Mouse (Mus musculus) kidney, postnatal 0 days (tissue): Measurements from ENCODE around the gene Ces2c. TPM values are rescaled to one million over a fixed set of nuclear protein-coding genes. Genes with fewer than 3 reads are reported as not detected.
A peak's percentile ranks its signal among the peaks of the same experiment; 100 is the strongest.

Experiments
- ATAC-seq: fragments of 200-750 bp; cut with Nextera tagmentation; replicated peaks from 2 replicates; pipeline ENCODE4 v1.8.0; 2017; ENCODE audit warnings: low read depth, moderate number of reproducible peaks, moderate TSS enrichment, moderate library complexity; ENCODE audit not compliant: low FRiP score
- DNase-seq: peaks from one replicate; pipeline ENCODE4 v3.0.0-alpha.2; 2016; ENCODE audit warnings: low spot score
- H3K27ac ChIP-seq: fragments of 300-500 bp; sonication (generic); 2 replicates; pipeline ENCODE4 v1.5.1; 2014; ENCODE audit warnings: mild to moderate bottlenecking
- H3K27me3 ChIP-seq: fragments of 300-500 bp; sonication (generic); 2 replicates; pipeline ENCODE4 v1.6.1; 2014; ENCODE audit warnings: low read length, mixed read lengths; ENCODE audit not compliant: insufficient read depth
- H3K36me3 ChIP-seq: fragments of 300-500 bp; sonication (generic); 2 replicates; pipeline ENCODE4 v1.6.1; 2014; ENCODE audit warnings: low read length, mixed read lengths; ENCODE audit not compliant: insufficient read depth
- H3K4me1 ChIP-seq: fragments of 300-500 bp; sonication (generic); replicated peaks from 2 replicates; pipeline ENCODE4 v1.6.1; 2014; ENCODE audit warnings: antibody characterized with exemption, low read length, mixed read lengths; ENCODE audit not compliant: insufficient read depth
- H3K4me2 ChIP-seq: fragments of 300-500 bp; sonication (generic); 2 replicates; pipeline ENCODE4 v1.6.1; 2014; ENCODE audit warnings: mild to moderate bottlenecking, low read length, moderate library complexity, mixed read lengths
- H3K4me3 ChIP-seq: fragments of 300-500 bp; sonication (generic); replicated peaks from 2 replicates; pipeline ENCODE4 v1.5.1; 2014; ENCODE audit warnings: low read depth, low read length
- H3K9ac ChIP-seq: fragments of 300-500 bp; sonication (generic); 2 replicates; pipeline ENCODE4 v1.6.1; 2014; ENCODE audit warnings: low read depth, low read length
- H3K9me3 ChIP-seq: fragments of 300-500 bp; sonication (generic); replicated peaks from 2 replicates; pipeline ENCODE4 v1.6.1; 2016; ENCODE audit warnings: low read length, inconsistent platforms, mixed read lengths
- CTCF ChIP-seq: IDR thresholded peaks from 2 replicates; pipeline ENCODE4 v1.5.1; 2016; ENCODE audit warnings: antibody characterized with exemption, low read depth, mild to moderate bottlenecking, moderate library complexity
- WGBS: fragments of 180-500 bp; shearing (Covaris S2); extraction: QIAGEN DNeasy Blood & Tissue Kit; methylation state at CpG from one replicate; pipeline ENCODE4 v1.1.7; 2014; 5-methylcytosine and 5-hydroxymethylcytosine counted together
- polyA plus RNA-seq: library from polyadenylated mRNA; unstranded; fragments of >200 nt; fragmentation: Nextera tagmentation; extraction: Ambion mirVana; gene quantifications from 2 replicates; pipeline ENCODE4 v1.2.1, GENCODE M21; 2015

Ces2c gene
- polyA plus RNA-seq, 1 experiment from 2014 or later = 0.38 TPM

DNA sequence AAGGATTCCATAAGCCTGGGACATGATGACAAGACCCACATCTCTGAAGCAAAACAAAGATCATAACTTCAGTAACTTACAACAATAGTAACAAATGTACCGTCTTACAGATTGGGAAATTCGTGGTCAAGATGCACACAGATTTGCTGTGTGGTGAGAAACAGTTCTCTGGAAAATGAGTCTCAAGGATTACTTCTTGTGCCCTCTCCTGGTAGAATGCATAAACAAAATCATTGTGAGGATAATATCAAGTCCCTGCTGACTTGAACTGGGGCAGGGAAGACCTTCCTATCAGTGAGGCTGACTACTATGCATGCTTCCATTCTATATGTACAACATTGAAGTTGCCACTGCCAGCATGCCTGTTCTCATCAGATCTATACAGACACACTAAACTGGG is 54.9 kb downstream of the Ces2c start:
- H3K27me3 ChIP-seq = no peaks in the 10 kb centered on the region
- H3K27ac ChIP-seq = no peak overlapping the region
- no peaks in the 10 kb centered on the region for H3K36me3 ChIP-seq
- no peaks in the 10 kb centered on the region for H3K4me1 ChIP-seq
- no peaks in the 10 kb centered on the region for H3K9me3 ChIP-seq
- ATAC-seq (no peak), DNase-seq (no peak)
- peak; percentile 44 for TF ChIP-seq CTCF
- WGBS = 85% methylated on average over 2 of the region's 2 CpGs
- no peak overlapping the region for H3K9ac ChIP-seq
- H3K4me2 ChIP-seq = no peak overlapping the region
- H3K4me3 ChIP-seq = no peak overlapping the region

Other genes with a start within 250 kb of the Ces2c start
- gene Cdh16, start 222.7 kb upstream of the Ces2c start, polyA plus RNA-seq = 439 and 476 TPM in 2 replicates
- 13.5 and 15.7 TPM in 2 replicates for gene Rrad, start 215.7 kb upstream of the Ces2c start, polyA plus RNA-seq
- gene Ciao2b, start 205.1 kb upstream of the Ces2c start, polyA plus RNA-seq = 92.7 and 93.0 TPM in 2 replicates
- gene Ces2a, start 113.1 kb upstream of the Ces2c start, polyA plus RNA-seq = 0.22 and 0.24 TPM in 2 replicates
- 0.91 and 0.98 TPM in 2 replicates for gene Ces2b, start 15.5 kb upstream of the Ces2c start, polyA plus RNA-seq
- gene Ces2e, start 79.2 kb downstream of the Ces2c start, polyA plus RNA-seq = 1.8 and 2.1 TPM in 2 replicates
- gene Ces2f, start 100.3 kb downstream of the Ces2c start, polyA plus RNA-seq = not detected in 2 replicates
- gene Ces2g, start 114.7 kb downstream of the Ces2c start, polyA plus RNA-seq = 0.15 and 0.17 TPM in 2 replicates
- not detected in 2 replicates for gene Ces2h, start 153.8 kb downstream of the Ces2c start, polyA plus RNA-seq
- not detected in 2 replicates for gene Ces3a, start 201.5 kb downstream of the Ces2c start, polyA plus RNA-seq
- gene Ces3b, start 236.7 kb downstream of the Ces2c start, polyA plus RNA-seq = not detected in 2 replicates